Mouse (Mus musculus) cortical plate, adult 2 months (tissue): ENCODE results near the gene Tex52.

Experiments
- CTCF ChIP-seq: fragments of 200-500 bp; IDR thresholded peaks from 2 replicates; pipeline ENCODE4 v1.5.1; 2011; ENCODE audit warnings: mild to moderate bottlenecking, control low read depth, low read length; ENCODE audit not compliant: insufficient read depth; ENCODE audit errors: extremely low read depth
- POLR2A ChIP-seq: fragments of 200-500 bp; IDR thresholded peaks from 2 replicates; pipeline ENCODE4 v1.6.1; 2011; ENCODE audit warnings: mild to moderate bottlenecking, low read length, control low read depth; ENCODE audit not compliant: insufficient read depth; ENCODE audit errors: extremely low read depth

GRCm38 (mm10) chr6:128345623-128346022 lies 29.6 kb upstream of the Tex52 start:
- TF ChIP-seq CTCF = no peak
- TF ChIP-seq POLR2A = no peak
